Mouse (Mus musculus) midbrain, embryonic 14.5 days (tissue): ENCODE results near the gene Gm12695. TPM values are rescaled to one million over a fixed set of nuclear protein-coding genes. Genes with fewer than 3 reads are reported as not detected.

Experiments used
- ATAC-seq: fragments of 200-750 bp; cut with Nextera tagmentation; 2 replicates; pipeline ENCODE4 v1.8.0; 2017; ENCODE audit warnings: moderate number of reproducible peaks, moderate library complexity; ENCODE audit not compliant: low FRiP score, low TSS enrichment
- DNase-seq: peaks from one replicate; pipeline ENCODE4 v3.0.0-alpha.2; 2015
- H3K27ac ChIP-seq: fragments of 300-500 bp; sonication (generic); replicated peaks from 2 replicates; pipeline ENCODE4 v1.5.1; 2014; ENCODE audit warnings: mild to moderate bottlenecking, low read depth, low read length, moderate library complexity
- H3K27me3 ChIP-seq: fragments of 300-500 bp; sonication (generic); 2 replicates; pipeline ENCODE4 v1.6.1; 2014; ENCODE audit warnings: low read length, control low read depth, mixed read lengths; ENCODE audit not compliant: control insufficient read depth, insufficient read depth
- H3K36me3 ChIP-seq: fragments of 300-500 bp; sonication (generic); 2 replicates; pipeline ENCODE4 v1.6.1; 2014; ENCODE audit warnings: low read length, control low read depth; ENCODE audit not compliant: control insufficient read depth, insufficient read depth
- H3K4me1 ChIP-seq: fragments of 300-500 bp; sonication (generic); 2 replicates; pipeline ENCODE4 v1.6.1; 2014; ENCODE audit warnings: mild to moderate bottlenecking, antibody characterized with exemption, low read length, control low read depth; ENCODE audit not compliant: control insufficient read depth, insufficient read depth
- H3K4me2 ChIP-seq: fragments of 300-500 bp; sonication (generic); 2 replicates; pipeline ENCODE4 v1.6.1; 2014; ENCODE audit warnings: mild to moderate bottlenecking, low read length, moderate library complexity
- H3K4me3 ChIP-seq: fragments of 300-500 bp; sonication (generic); replicated peaks from 2 replicates; pipeline ENCODE4 v1.5.1; 2014; ENCODE audit warnings: low read depth, low read length
- H3K9ac ChIP-seq: fragments of 300-500 bp; sonication (generic); replicated peaks from 2 replicates; pipeline ENCODE4 v1.6.1; 2014; ENCODE audit warnings: mild to moderate bottlenecking, low read length, moderate library complexity
- H3K9me3 ChIP-seq: fragments of 300-500 bp; sonication (generic); 2 replicates; pipeline ENCODE4 v1.6.1; 2016; ENCODE audit warnings: low read length, control low read depth, mixed read lengths; ENCODE audit not compliant: control insufficient read depth
- WGBS: fragments of 180-500 bp; shearing (Covaris S2); extraction: QIAGEN DNeasy Blood & Tissue Kit; methylation state at CpG from one replicate; pipeline ENCODE4 v1.1.7; 2014; 5-methylcytosine and 5-hydroxymethylcytosine counted together
- polyA plus RNA-seq: library from polyadenylated mRNA; unstranded; fragments of >200 nt; fragmentation: Nextera tagmentation; extraction: Ambion mirVana; gene quantifications from 2 replicates; pipeline ENCODE4 v1.2.1, GENCODE M21; 2014

Gene Gm12695
- polyA plus RNA-seq, 1 experiment from 2014 or later = not detected

DNA sequence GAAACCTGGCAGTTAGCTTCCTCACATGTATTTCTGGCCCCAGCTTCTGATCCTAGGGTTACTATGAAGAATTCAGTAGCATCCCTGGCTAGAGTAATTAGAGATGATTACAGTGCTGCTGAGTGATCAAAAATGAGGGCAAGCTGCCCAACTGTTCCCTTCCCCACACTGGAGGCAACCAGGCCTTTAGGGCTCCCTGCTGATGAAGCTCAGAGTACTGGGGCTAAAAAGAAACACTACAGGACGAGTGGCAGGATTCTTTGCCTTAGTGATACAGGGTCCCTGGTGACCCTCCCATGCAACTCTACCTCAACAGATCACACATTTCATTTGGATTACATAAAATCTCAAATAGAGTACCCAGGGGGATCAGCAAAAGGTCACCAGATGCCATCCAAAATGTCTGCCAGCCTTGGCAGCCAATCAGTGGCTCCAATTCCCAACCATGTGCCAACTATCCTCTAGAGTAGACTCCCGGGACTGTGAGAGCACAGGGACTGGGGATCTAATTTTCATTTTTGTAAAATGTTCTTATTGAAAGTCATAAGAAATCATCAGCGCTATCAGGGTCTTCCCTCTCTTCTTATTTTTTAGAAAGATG lies 11.9 kb downstream of the Gm12695 start:
- no peak overlapping the region for H3K9ac ChIP-seq
- no peaks in the 10 kb centered on the region for H3K9me3 ChIP-seq
- H3K4me3 ChIP-seq = no peak overlapping the region
- WGBS = 72% methylated on average over 3 of the region's 3 CpGs
- H3K27me3 ChIP-seq = no peaks in the 10 kb centered on the region
- no peaks in the 10 kb centered on the region for H3K36me3 ChIP-seq
- no peaks in the 10 kb centered on the region for H3K4me1 ChIP-seq
- ATAC-seq (no peak), DNase-seq (peak; percentile 3)
- H3K4me2 ChIP-seq = no peak overlapping the region
- no peak overlapping the region for H3K27ac ChIP-seq

GRCm38 (mm10) chr4:96766396-96766998 lies 18.5 kb downstream of the Gm12695 start:
- Histone ChIP-seq H3K36me3 (no peaks in the 10 kb centered on the region), H3K9me3 (no peaks in the 10 kb centered on the region), H3K4me1 (no peaks in the 10 kb centered on the region), H3K9ac (no peak overlapping the region), H3K4me2 (no peak overlapping the region), H3K4me3 (no peak overlapping the region), H3K27me3 (no peaks in the 10 kb centered on the region), H3K27ac (no peak overlapping the region)
- 62% methylated on average over 2 of the region's 2 CpGs for WGBS
- ATAC-seq (peak; percentile 53; the same call in 1 of the 2 replicates), DNase-seq (peak; percentile 24)

GRCm38 (mm10) chr4:96751953-96752352 lies 33.0 kb downstream of the Gm12695 start:
- Histone ChIP-seq H3K9ac (no peak overlapping the region), H3K4me1 (no peaks in the 10 kb centered on the region), H3K9me3 (no peaks in the 10 kb centered on the region), H3K27ac (no peak overlapping the region), H3K4me2 (no peak overlapping the region), H3K4me3 (no peak overlapping the region), H3K36me3 (no peaks in the 10 kb centered on the region), H3K27me3 (no peaks in the 10 kb centered on the region)
- no peak for ATAC-seq
- 84% methylated on average over 1 of the region's 1 CpGs for WGBS
- DNase-seq = no peak

- Histone ChIP-seq H3K4me3 (no peak overlapping the region), H3K4me1 (no peaks in the 10 kb centered on the region), H3K9me3 (no peaks in the 10 kb centered on the region), H3K27me3 (no peaks in the 10 kb centered on the region), H3K36me3 (no peaks in the 10 kb centered on the region), H3K4me2 (no peak overlapping the region), H3K27ac (no peak overlapping the region), H3K9ac (no peak overlapping the region)
- 95% methylated on average over 3 of the region's 3 CpGs for WGBS
- ATAC-seq = no peak
- no peak for DNase-seq
Observed at GRCm38 (mm10) chr4:96740472-96740871, 44.5 kb downstream of the Gm12695 start.

- Histone ChIP-seq H3K4me2 (no peak overlapping the region), H3K36me3 (no peaks in the 10 kb centered on the region), H3K9me3 (no peaks in the 10 kb centered on the region), H3K27ac (no peak overlapping the region), H3K4me1 (no peaks in the 10 kb centered on the region), H3K9ac (no peak overlapping the region), H3K27me3 (no peaks in the 10 kb centered on the region), H3K4me3 (no peak overlapping the region)
- no peak for DNase-seq
- WGBS = 65% methylated on average over 4 of the region's 4 CpGs
- no peak for ATAC-seq
Observed at GRCm38 (mm10) chr4:96729256-96729655, 55.7 kb downstream of the Gm12695 start.

GRCm38 (mm10) chr4:96728211-96728610 lies 56.8 kb downstream of the Gm12695 start:
- Histone ChIP-seq H3K36me3 (no peaks in the 10 kb centered on the region), H3K27me3 (no peaks in the 10 kb centered on the region), H3K9me3 (no peaks in the 10 kb centered on the region), H3K4me3 (no peak overlapping the region), H3K4me2 (no peak overlapping the region), H3K27ac (no peak overlapping the region), H3K4me1 (no peaks in the 10 kb centered on the region), H3K9ac (no peak overlapping the region)
- DNase-seq (no peak), ATAC-seq (no peak)
- 82% methylated on average over 3 of the region's 3 CpGs for WGBS

DNA sequence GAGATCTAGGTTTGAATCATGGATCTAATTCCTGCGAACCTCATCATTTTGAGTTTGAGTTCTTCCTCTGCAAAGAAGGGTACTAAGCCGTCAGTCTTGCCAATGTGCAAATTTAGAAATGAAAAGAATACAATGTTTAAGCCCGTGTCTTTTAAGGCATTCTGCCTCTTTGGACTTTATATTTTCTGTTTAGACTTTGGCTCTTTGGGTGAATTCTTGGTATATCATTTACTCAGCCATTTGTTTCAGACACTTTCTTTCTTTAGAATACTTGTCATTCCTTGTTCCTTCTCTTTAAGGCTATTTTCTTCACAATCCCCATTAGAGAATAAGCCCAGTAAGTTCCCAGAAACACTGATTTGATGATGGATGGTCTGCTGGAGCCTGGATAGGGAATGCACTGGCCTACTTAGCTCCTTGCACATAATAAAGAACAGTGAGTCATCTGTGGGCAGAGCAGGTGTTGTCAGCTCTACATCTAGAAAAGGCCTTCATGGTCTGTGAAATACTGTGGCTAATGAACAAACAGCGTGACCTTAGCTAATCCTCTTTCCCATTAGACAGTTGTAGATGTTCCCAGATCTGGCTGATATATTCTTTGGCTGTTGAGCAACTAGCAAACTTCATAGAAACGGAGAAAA lies 59.5 kb downstream of the Gm12695 start:
- Histone ChIP-seq H3K9ac (no peak overlapping the region), H3K36me3 (no peaks in the 10 kb centered on the region), H3K27me3 (no peaks in the 10 kb centered on the region), H3K4me2 (no peak overlapping the region), H3K4me3 (no peak overlapping the region), H3K4me1 (no peaks in the 10 kb centered on the region), H3K27ac (no peak overlapping the region), H3K9me3 (no peaks in the 10 kb centered on the region)
- no peak for ATAC-seq
- no peak for DNase-seq
- WGBS = 77% methylated on average over 5 of the region's 5 CpGs

GRCm38 (mm10) chr4:96722301-96722700 lies 62.7 kb downstream of the Gm12695 start:
- Histone ChIP-seq H3K36me3 (no peaks in the 10 kb centered on the region), H3K4me3 (no peak overlapping the region), H3K4me2 (no peak overlapping the region), H3K27me3 (no peaks in the 10 kb centered on the region), H3K27ac (no peak overlapping the region), H3K9ac (no peak overlapping the region), H3K9me3 (no peaks in the 10 kb centered on the region), H3K4me1 (no peaks in the 10 kb centered on the region)
- 87% methylated on average over 2 of the region's 2 CpGs for WGBS
- DNase-seq (no peak), ATAC-seq (no peak)
